Mouse (Mus musculus): ENCODE measurements around the gene Irgq. TPM values are rescaled to one million over a fixed set of nuclear protein-coding genes. Genes with fewer than 3 reads are reported as not detected.

The Irgq gene
- total and polyA plus RNA-seq, 3 experiments, result 5.1 to 10.1 (median 9.9) TPM

DNA sequence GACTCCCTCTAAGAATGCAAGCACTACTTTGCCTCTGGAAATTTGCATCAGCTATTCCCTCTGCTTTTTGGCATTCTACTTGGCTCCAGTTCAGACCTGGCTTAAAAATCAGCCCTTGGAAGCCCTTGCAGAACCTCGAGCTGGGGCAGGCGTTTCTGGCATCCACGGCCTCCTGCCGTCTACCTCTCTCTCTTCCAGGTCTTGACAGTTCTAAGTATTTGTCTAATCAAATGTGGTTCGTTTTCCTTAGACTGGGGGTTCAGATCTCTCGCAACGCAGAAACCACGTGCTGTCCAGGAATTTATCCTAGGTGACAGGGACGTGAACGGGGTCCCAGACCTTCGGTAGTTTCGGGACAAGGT lies 24.0 kb upstream of the Irgq start:
- H3K4me3 ChIP-seq (replicated peaks in 1 of 3; ENCODE audit: low read depth in 2 of 3, low read length in 2 of 3, poor library complexity in 1 of 3), result peak overlapping the region; percentile 75 to 88 (median 76)
- H3K4me1 ChIP-seq (ENCODE audit: control insufficient read depth in 1 of 2, insufficient read depth in 2 of 2), result peaks cover 0 to 25% of the 10 kb centered on the region in 2 experiments; a peak in 2 of 4 replicates
- peak overlapping the region; percentile 10; the same call in 1 of the 2 replicates for H3K27ac ChIP-seq (ENCODE audit: insufficient read depth, low read depth)
- dilution Hi-C loops (cut with MboI; ENCODE audit: extremely low pct_ligation_motif_present, extremely low pct_unique_long_range_greater_than_20kb, low sequenced_read_pairs) (no loop called here), in situ Hi-C loops (cut with MboI; ENCODE audit: low pct_ligation_motif_present, low pct_unique_long_range_greater_than_20kb, low sequenced_read_pairs) (no loop called here)
- no peak for TF ChIP-seq CHD2 (IDR thresholded peaks at IDR 0.05; ENCODE audit: low read length)
- no peak for TF ChIP-seq USF2 (conservative IDR thresholded peaks at IDR 0.05; ENCODE audit: low read depth, low read length)
- no peak for TF ChIP-seq ZNF384 (IDR thresholded peaks at IDR 0.05; ENCODE audit: low read depth, low read length)
- TF ChIP-seq TCF12 (IDR thresholded peaks at IDR 0.05; ENCODE audit: low read depth, low read length), result no peak
- TF ChIP-seq CHD1 (IDR thresholded peaks at IDR 0.05; ENCODE audit: low read depth, low read length), result no peak
- no peak for TF ChIP-seq MAZ (IDR thresholded peaks at IDR 0.05; ENCODE audit: low read depth, low read length)
- no peak for TF ChIP-seq RCOR1 (conservative IDR thresholded peaks at IDR 0.05; ENCODE audit: low read depth, low read length)
- TF ChIP-seq SMC3 (IDR thresholded peaks at IDR 0.05; ENCODE audit: low read depth, low read length), result no peak
- no peak for TF ChIP-seq ZKSCAN1 (IDR thresholded peaks at IDR 0.05; ENCODE audit: borderline replicate concordance, low read depth, low read length)
- no peak for TF ChIP-seq POLR2A (IDR thresholded peaks at IDR 0.05; ENCODE audit: low read depth, low read length)
- TF ChIP-seq ZC3H11A (IDR thresholded peaks at IDR 0.05; ENCODE audit: low read depth, low read length), result no peak
- TF ChIP-seq JUN (IDR thresholded peaks at IDR 0.05; ENCODE audit: insufficient read depth, low read depth, low read length), result no peak
- no peak for TF ChIP-seq GABPA (IDR thresholded peaks at IDR 0.05; ENCODE audit: insufficient replicate concordance, low read depth, low read length)
- no peak for TF ChIP-seq UBTF (IDR thresholded peaks at IDR 0.05; ENCODE audit: low read depth, low read length)
- no peaks in the 10 kb centered on the region for H3K9me3 ChIP-seq (replicated peaks; ENCODE audit: low read length)
- peaks cover 2% of the 10 kb centered on the region for H3K27me3 ChIP-seq (replicated peaks)
- H3K36me3 ChIP-seq (replicated peaks in 1 of 2; ENCODE audit: control insufficient read depth in 1 of 2, insufficient read depth in 1 of 2, low read length in 1 of 2), result peaks cover 0 to 10% of the 10 kb centered on the region in 2 experiments
- no peak for DNase-seq (ENCODE audit: extremely low read depth)
- H3K9ac ChIP-seq (ENCODE audit: insufficient read depth, low read depth), result peak overlapping the region; percentile 66
- 0 out of 2 replicates have a peak, but pooled peaks cover 2% of the 10 kb centered on the region for H3K79me2 ChIP-seq (replicated peaks; ENCODE audit: control insufficient read depth, extremely low read depth, insufficient read depth, poor library complexity, severe bottlenecking)
- peak overlapping the region; percentile 70 for H3K4me2 ChIP-seq (ENCODE audit: insufficient read depth, low read depth, poor library complexity, severe bottlenecking)

DNA sequence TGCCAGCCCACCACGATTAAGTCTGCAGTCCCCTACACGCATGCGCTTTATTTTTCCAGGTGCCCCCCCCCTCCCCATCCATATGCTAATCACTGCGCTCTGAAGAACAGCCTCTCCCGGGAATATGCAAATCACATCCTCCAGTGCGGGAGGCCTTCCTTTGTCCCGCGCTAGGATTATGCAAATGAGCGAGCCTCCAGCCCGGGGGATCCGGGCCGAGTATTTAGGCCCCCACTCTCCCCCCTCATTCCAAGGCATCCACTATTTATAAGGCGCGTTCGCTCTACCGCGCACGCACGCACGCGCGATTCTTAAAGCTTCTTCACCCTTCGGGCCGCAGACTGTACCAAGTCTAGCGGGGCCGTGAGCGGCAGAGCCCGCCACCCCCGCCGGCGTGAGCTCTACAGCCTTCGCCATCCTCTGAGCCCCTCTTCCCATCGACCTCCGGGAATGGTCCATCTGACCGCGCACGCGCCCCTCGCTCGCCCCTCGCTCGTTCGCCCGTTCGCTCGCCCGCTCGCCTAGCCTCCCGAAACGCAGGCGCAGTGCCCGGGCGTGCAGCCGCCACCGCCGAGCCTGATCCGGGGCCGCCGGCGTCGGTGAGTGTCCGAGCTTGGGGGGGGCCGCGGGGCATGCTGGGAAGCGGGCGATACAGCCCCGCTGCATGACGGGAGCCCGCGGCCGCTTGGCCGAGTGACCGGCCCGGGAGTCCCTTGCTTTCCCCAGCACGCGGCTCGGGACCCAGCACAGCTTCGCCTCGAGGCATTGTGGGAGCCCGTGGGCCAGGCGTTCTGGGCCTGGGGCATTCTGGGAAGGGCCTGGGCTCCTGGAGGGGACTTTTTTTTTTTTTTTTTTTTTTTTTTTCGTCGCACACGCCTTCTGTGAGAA lies 23.4 kb upstream of the Irgq start, which contains the start of gene Zfp428:
Gene Zfp428, plus strand, starts transcription at position 169 of the 888 bp plus-strand sequence.
- Histone ChIP-seq H3K4me3 (replicated peaks in 1 of 3; ENCODE audit: low read depth in 2 of 3, low read length in 2 of 3, poor library complexity in 1 of 3) (peak within 1 kb of the TSS; percentile 75 to 88 (median 76)), H3K27ac (ENCODE audit: insufficient read depth, low read depth) (peak within 1 kb of the TSS; percentile 83), H3K4me2 (ENCODE audit: insufficient read depth, low read depth, poor library complexity, severe bottlenecking) (peak within 1 kb of the TSS; percentile 74), H3K27me3 (replicated peaks) (peaks cover 2% of the 10 kb centered on the region), H3K9ac (ENCODE audit: insufficient read depth, low read depth) (peak within 1 kb of the TSS; percentile 66), H3K4me1 (ENCODE audit: control insufficient read depth in 1 of 2, insufficient read depth in 2 of 2) (peaks cover 0 to 25% of the 10 kb centered on the region in 2 experiments; a peak in 2 of 4 replicates), H3K36me3 (replicated peaks in 1 of 2; ENCODE audit: control insufficient read depth in 1 of 2, insufficient read depth in 1 of 2, low read length in 1 of 2) (peaks cover 0 to 15% of the 10 kb centered on the region in 2 experiments), H3K79me2 (replicated peaks; ENCODE audit: control insufficient read depth, extremely low read depth, insufficient read depth, poor library complexity, severe bottlenecking) (0 out of 2 replicates have a peak, but pooled peaks cover 2% of the 10 kb centered on the region), H3K9me3 (replicated peaks; ENCODE audit: low read length) (no peaks in the 10 kb centered on the region)
- dilution Hi-C loops (cut with MboI; ENCODE audit: extremely low pct_ligation_motif_present, extremely low pct_unique_long_range_greater_than_20kb, low sequenced_read_pairs) (no loop called here), in situ Hi-C loops (cut with MboI; ENCODE audit: low pct_ligation_motif_present, low pct_unique_long_range_greater_than_20kb, low sequenced_read_pairs) (no loop called here)
- DNase-seq (ENCODE audit: extremely low read depth), result peak; percentile 92
- TF ChIP-seq GABPA (IDR thresholded peaks at IDR 0.05; ENCODE audit: insufficient replicate concordance, low read depth, low read length) (no peak), IRF4 (IDR thresholded peaks at IDR 0.05; ENCODE audit: low read depth, low read length) (peak; percentile 72), MAX (IDR thresholded peaks at IDR 0.05; ENCODE audit: low read length) (peak; percentile 92), NELFE (IDR thresholded peaks at IDR 0.05; ENCODE audit: low read depth, low read length) (peak; percentile 94), POLR2A (IDR thresholded peaks at IDR 0.05; ENCODE audit: low read depth, low read length) (peak; percentile 94), ZC3H11A (IDR thresholded peaks at IDR 0.05; ENCODE audit: low read depth, low read length) (no peak), KAT2A (IDR thresholded peaks at IDR 0.05; ENCODE audit: insufficient replicate concordance, low read length) (peak; percentile 59; the same call in 1 of the 2 replicates), CHD1 (IDR thresholded peaks at IDR 0.05; ENCODE audit: low read depth, low read length) (no peak), CTCF (conservative IDR thresholded peaks at IDR 0.05 in 1 of 2, IDR thresholded peaks at IDR 0.05 in 1 of 2; ENCODE audit: low read depth in 2 of 2, low read length in 2 of 2) (no peak), USF2 (conservative IDR thresholded peaks at IDR 0.05; ENCODE audit: low read depth, low read length) (no peak), RCOR1 (conservative IDR thresholded peaks at IDR 0.05; ENCODE audit: low read depth, low read length) (peak; percentile 31; the same call in 1 of the 2 replicates), SMC3 (IDR thresholded peaks at IDR 0.05; ENCODE audit: low read depth, low read length) (no peak), JUND (conservative IDR thresholded peaks at IDR 0.05; ENCODE audit: low read depth, low read length) (no peak), SIN3A (IDR thresholded peaks at IDR 0.05; ENCODE audit: low read length) (peak; percentile 75), MXI1 (IDR thresholded peaks at IDR 0.05; ENCODE audit: low read depth, low read length) (peak; percentile 88), EP300 (IDR thresholded peaks at IDR 0.05; ENCODE audit: low read length) (peak; percentile 38; the same call in 1 of the 2 replicates), ZNF384 (IDR thresholded peaks at IDR 0.05; ENCODE audit: low read depth, low read length) (peak; percentile 98), USF1 (IDR thresholded peaks at IDR 0.05; ENCODE audit: low read depth, low read length) (no peak), BHLHE40 (IDR thresholded peaks at IDR 0.05; ENCODE audit: low read depth, low read length) (peak; percentile 88), ETS1 (conservative IDR thresholded peaks at IDR 0.05; ENCODE audit: low read depth, low read length) (peak; percentile 52), TCF12 (IDR thresholded peaks at IDR 0.05; ENCODE audit: low read depth, low read length) (peak; percentile 82), HCFC1 (IDR thresholded peaks at IDR 0.05; ENCODE audit: low read depth, low read length) (peak; percentile 68), E2F4 (IDR thresholded peaks at IDR 0.05; ENCODE audit: insufficient replicate concordance, low read depth, low read length) (0 out of 2 replicates have a peak, but pooled peaks have one; percentile 31)

Measured in CH12.LX (cell line).